Mouse (Mus musculus): ENCODE results near the gene Ppp3ca.
A peak's percentile ranks its signal among the peaks of the same experiment; 100 is the strongest.

DNA sequence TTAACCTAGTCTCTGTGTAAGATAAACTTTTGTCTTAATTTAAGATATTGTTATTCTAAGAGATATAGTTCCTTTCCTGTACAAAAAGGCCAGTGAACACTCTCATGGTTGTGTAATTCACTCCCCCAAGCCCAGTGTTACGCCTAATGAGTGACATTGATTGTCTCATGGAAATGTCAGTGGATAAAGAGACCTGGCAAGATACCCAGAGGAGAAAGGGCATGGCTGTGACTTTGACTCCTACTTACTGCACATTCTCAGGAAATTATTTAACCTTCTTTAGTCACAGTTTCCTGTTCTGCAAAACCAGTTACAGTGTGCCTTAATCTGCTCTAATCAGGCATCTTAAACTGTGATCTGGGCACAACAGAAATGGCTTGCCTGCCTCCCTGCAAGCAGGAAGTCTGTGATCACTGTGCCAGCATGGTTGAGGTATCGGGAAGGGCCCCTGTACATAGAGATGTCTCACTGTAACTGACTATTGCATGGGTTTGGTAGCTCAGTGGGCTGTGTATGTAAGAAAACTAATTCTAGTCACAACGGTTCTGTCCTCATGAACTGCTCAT, 27.8 kb downstream of the Ppp3ca start:
- peak; percentile 55; the same call in 1 of the 2 replicates for TF ChIP-seq ELF1 (IDR thresholded peaks at IDR 0.05; ENCODE audit: low read depth, low read length)
- TF ChIP-seq CTCF (IDR thresholded peaks at IDR 0.05 in 2 of 3, conservative IDR thresholded peaks at IDR 0.05 in 1 of 3; ENCODE audit: control insufficient read depth in 1 of 3, insufficient read depth in 1 of 3, low read depth in 2 of 3, low read length in 3 of 3, poor library complexity in 1 of 3, severe bottlenecking in 1 of 3) = no peak
- no peak for TF ChIP-seq POLR2A (IDR thresholded peaks at IDR 0.05; ENCODE audit: control insufficient read depth in 1 of 2, insufficient read depth in 1 of 2, low read depth in 1 of 2, low read length in 2 of 2, poor library complexity in 1 of 2)
- no peak for TF ChIP-seq HCFC1 (IDR thresholded peaks at IDR 0.05; ENCODE audit: low read depth, low read length)
- peak; percentile 60 for TF ChIP-seq TAL1 (IDR thresholded peaks at IDR 0.05; ENCODE audit: low read length)
- TF ChIP-seq USF1 (IDR thresholded peaks at IDR 0.05; ENCODE audit: low read depth, low read length) = no peak

Measured in MEL (cell line).